Mouse (Mus musculus) heart, adult 10 weeks (tissue): ENCODE data around the gene Ano5. TPM values are rescaled to one million over a fixed set of nuclear protein-coding genes. Genes with fewer than 3 reads are reported as not detected.

Source experiments
- polyA plus RNA-seq: library from polyadenylated mRNA; stranded (reverse); fragments of 350-450 nt; fragmentation: Illumina TruSeq; extraction: RNeasy Lipid Tissue Mini Kit (QIAGEN cat#74804); gene quantifications from one replicate; pipeline ENCODE4 v1.2.3, GENCODE M21; 2014; ENCODE audit warnings: low read depth, low replicate concordance

Gene Ano5
- 0.79 TPM for polyA plus RNA-seq

GRCm38 (mm10) chr7:51510671-51511651 lies at the start of gene Ano5:
Gene Ano5 (plus strand): TSS chr7:51511029.

GRCm38 (mm10) chr7:51621694-51622145 lies 110.9 kb downstream of the Ano5 start, which contains the start of gene Slc17a6:
Gene Slc17a6 (plus strand): TSS chr7:51622006.

Other genes starting within 250 kb of the Ano5 start
- gene Slc17a6, start 111.0 kb downstream of the Ano5 start, polyA plus RNA-seq, result not detected